Mouse (Mus musculus) neural tube, embryonic 13.5 days (tissue): Measurements from ENCODE around the gene Tsc22d3. TPM values are rescaled to one million over a fixed set of nuclear protein-coding genes. Genes with fewer than 3 reads are reported as not detected.

Experiments
- ATAC-seq: fragments of 200-750 bp; cut with Nextera tagmentation; 2 replicates; pipeline ENCODE4 v1.8.0; 2017; ENCODE audit warnings: low read depth, mild to moderate bottlenecking, moderate TSS enrichment, moderate library complexity
- H3K27ac ChIP-seq: fragments of 300-500 bp; sonication (generic); replicated peaks from 2 replicates; pipeline ENCODE4 v1.5.1; 2015; ENCODE audit warnings: moderate library complexity, mild to moderate bottlenecking, inconsistent platforms
- H3K27me3 ChIP-seq: fragments of 300-500 bp; sonication (generic); 2 replicates; pipeline ENCODE4 v1.6.1; 2015; ENCODE audit warnings: mild to moderate bottlenecking, inconsistent platforms
- H3K36me3 ChIP-seq: fragments of 300-500 bp; sonication (generic); 2 replicates; pipeline ENCODE4 v1.6.1; 2015; ENCODE audit warnings: mild to moderate bottlenecking, inconsistent platforms
- H3K4me1 ChIP-seq: fragments of 300-500 bp; sonication (generic); replicated peaks from 2 replicates; pipeline ENCODE4 v1.6.1; 2015; ENCODE audit warnings: inconsistent platforms
- H3K4me2 ChIP-seq: fragments of 300-500 bp; sonication (generic); 2 replicates; pipeline ENCODE4 v1.6.1; 2015; ENCODE audit warnings: inconsistent platforms, mild to moderate bottlenecking, moderate library complexity
- H3K4me3 ChIP-seq: fragments of 300-500 bp; sonication (generic); 2 replicates; pipeline ENCODE4 v1.5.1; 2015; ENCODE audit warnings: mild to moderate bottlenecking, inconsistent platforms
- H3K9ac ChIP-seq: fragments of 300-500 bp; sonication (generic); 2 replicates; pipeline ENCODE4 v1.6.1; 2015; ENCODE audit warnings: moderate library complexity, mild to moderate bottlenecking, inconsistent platforms
- H3K9me3 ChIP-seq: fragments of 300-500 bp; sonication (generic); 2 replicates; pipeline ENCODE4 v1.6.1; 2016; ENCODE audit warnings: inconsistent platforms
- WGBS: fragments of 180-500 bp; shearing (Covaris S2); methylation state at CpG from one replicate; pipeline ENCODE4 v1.1.7; 2015; 5-methylcytosine and 5-hydroxymethylcytosine counted together
- polyA plus RNA-seq: library from polyadenylated mRNA; unstranded; fragments of >200 nt; fragmentation: Nextera tagmentation; extraction: Ambion mirVana; gene quantifications from 2 replicates; pipeline ENCODE4 v1.2.1, GENCODE M21; 2015

Gene Tsc22d3
- polyA plus RNA-seq, 1 experiment from 2014 or later: 135 TPM

GRCm38 (mm10) chrX:140538649-140539048 lies 61.8 kb downstream of the Tsc22d3 start:
- 83% methylated on average over 2 of the region's 2 CpGs for WGBS
- ATAC-seq: no peak

GRCm38 (mm10) chrX:140537662-140538061 lies 62.8 kb downstream of the Tsc22d3 start:
- Histone ChIP-seq H3K4me2 (no peak overlapping the region), H3K9ac (no peak overlapping the region), H3K36me3 (no peaks in the 10 kb centered on the region), H3K4me3 (no peak overlapping the region), H3K27me3 (peaks cover 66% of the 10 kb centered on the region), H3K27ac (no peak overlapping the region), H3K9me3 (no peaks in the 10 kb centered on the region), H3K4me1 (peaks cover 13% of the 10 kb centered on the region)
- WGBS: 48% methylated on average over 6 of the region's 6 CpGs
- ATAC-seq: no peak

More at GRCm38 (mm10) chrX:140538649-140539048, 61.8 kb downstream of the Tsc22d3 start:
- Histone ChIP-seq H3K9me3 (no peaks in the 10 kb centered on the region), H3K4me3 (no peak overlapping the region), H3K4me2 (no peak overlapping the region), H3K9ac (no peak overlapping the region), H3K4me1 (peaks cover 13% of the 10 kb centered on the region), H3K27ac (no peak overlapping the region), H3K36me3 (no peaks in the 10 kb centered on the region), H3K27me3 (peaks cover 72% of the 10 kb centered on the region)

- 69% methylated on average over 1 of the region's 1 CpGs for WGBS
- no peak overlapping the region for H3K27ac ChIP-seq
- peaks cover 63% of the 10 kb centered on the region for H3K27me3 ChIP-seq
- H3K4me2 ChIP-seq: no peak overlapping the region
- no peaks in the 10 kb centered on the region for H3K9me3 ChIP-seq
- no peak overlapping the region for H3K4me3 ChIP-seq
- H3K4me1 ChIP-seq: no peaks in the 10 kb centered on the region
- H3K36me3 ChIP-seq: no peaks in the 10 kb centered on the region
- ATAC-seq: no peak
- H3K9ac ChIP-seq: no peak overlapping the region
Observed at GRCm38 (mm10) chrX:140535487-140535886, 65.0 kb downstream of the Tsc22d3 start.

- peaks cover 59% of the 10 kb centered on the region for H3K27me3 ChIP-seq
Observed at GRCm38 (mm10) chrX:140534306-140534705, 66.2 kb downstream of the Tsc22d3 start.

GRCm38 (mm10) chrX:140532325-140532724 lies 68.1 kb downstream of the Tsc22d3 start:
- Histone ChIP-seq H3K9me3 (no peaks in the 10 kb centered on the region), H3K27ac (no peak overlapping the region), H3K4me2 (no peak overlapping the region), H3K27me3 (peaks cover 56% of the 10 kb centered on the region), H3K4me3 (no peak overlapping the region), H3K36me3 (no peaks in the 10 kb centered on the region), H3K9ac (no peak overlapping the region), H3K4me1 (no peaks in the 10 kb centered on the region)
- WGBS: 88% methylated on average over 6 of the region's 6 CpGs
- no peak for ATAC-seq

More at GRCm38 (mm10) chrX:140534306-140534705, 66.2 kb downstream of the Tsc22d3 start:
- Histone ChIP-seq H3K9ac (no peak overlapping the region), H3K4me3 (no peak overlapping the region), H3K36me3 (no peaks in the 10 kb centered on the region), H3K4me1 (no peaks in the 10 kb centered on the region), H3K9me3 (no peaks in the 10 kb centered on the region), H3K27ac (no peak overlapping the region), H3K4me2 (no peak overlapping the region)
- ATAC-seq: no peak
- 81% methylated on average over 3 of the region's 3 CpGs for WGBS

- H3K36me3 ChIP-seq: no peaks in the 10 kb centered on the region
- H3K4me2 ChIP-seq: no peak overlapping the region
- no peaks in the 10 kb centered on the region for H3K9me3 ChIP-seq
- no peak overlapping the region for H3K9ac ChIP-seq
- 76% methylated on average over 2 of the region's 2 CpGs for WGBS
- H3K4me1 ChIP-seq: no peaks in the 10 kb centered on the region
- ATAC-seq: no peak
- H3K27me3 ChIP-seq: peaks cover 57% of the 10 kb centered on the region
- H3K4me3 ChIP-seq: no peak overlapping the region
- H3K27ac ChIP-seq: no peak overlapping the region
Observed at GRCm38 (mm10) chrX:140531356-140531755, 69.1 kb downstream of the Tsc22d3 start.

GRCm38 (mm10) chrX:140530632-140531031 lies 69.8 kb downstream of the Tsc22d3 start:
- no peaks in the 10 kb centered on the region for H3K4me1 ChIP-seq
- no peak overlapping the region for H3K4me3 ChIP-seq
- H3K27me3 ChIP-seq: peaks cover 60% of the 10 kb centered on the region
- 87% methylated on average over 5 of the region's 5 CpGs for WGBS
- H3K4me2 ChIP-seq: no peak overlapping the region
- H3K36me3 ChIP-seq: no peaks in the 10 kb centered on the region
- no peak overlapping the region for H3K9ac ChIP-seq
- no peaks in the 10 kb centered on the region for H3K9me3 ChIP-seq
- H3K27ac ChIP-seq: no peak overlapping the region
- ATAC-seq: no peak

- no peak for ATAC-seq
- H3K9me3 ChIP-seq: no peaks in the 10 kb centered on the region
- H3K4me1 ChIP-seq: no peaks in the 10 kb centered on the region
- no peak overlapping the region for H3K27ac ChIP-seq
- no peak overlapping the region for H3K4me3 ChIP-seq
- no peak overlapping the region for H3K9ac ChIP-seq
- H3K4me2 ChIP-seq: no peak overlapping the region
- 79% methylated on average over 5 of the region's 5 CpGs for WGBS
- peaks cover 56% of the 10 kb centered on the region for H3K27me3 ChIP-seq
- H3K36me3 ChIP-seq: no peaks in the 10 kb centered on the region
Observed at GRCm38 (mm10) chrX:140529074-140529561, 71.3 kb downstream of the Tsc22d3 start.

GRCm38 (mm10) chrX:140527231-140527630 lies 73.2 kb downstream of the Tsc22d3 start:
- 69% methylated on average over 6 of the region's 6 CpGs for WGBS
- no peak overlapping the region for H3K4me3 ChIP-seq

GRCm38 (mm10) chrX:140526253-140526618 lies 74.2 kb downstream of the Tsc22d3 start:
- Histone ChIP-seq H3K4me2 (no peak overlapping the region), H3K4me1 (no peaks in the 10 kb centered on the region), H3K36me3 (no peaks in the 10 kb centered on the region), H3K9me3 (no peaks in the 10 kb centered on the region), H3K27me3 (peaks cover 53% of the 10 kb centered on the region), H3K4me3 (no peak overlapping the region), H3K27ac (no peak overlapping the region), H3K9ac (no peak overlapping the region)
- 90% methylated on average over 5 of the region's 5 CpGs for WGBS
- no peak for ATAC-seq

More at GRCm38 (mm10) chrX:140527231-140527630, 73.2 kb downstream of the Tsc22d3 start:
- Histone ChIP-seq H3K4me1 (no peaks in the 10 kb centered on the region), H3K27ac (no peak overlapping the region), H3K9ac (no peak overlapping the region), H3K9me3 (no peaks in the 10 kb centered on the region), H3K36me3 (no peaks in the 10 kb centered on the region), H3K27me3 (peaks cover 57% of the 10 kb centered on the region), H3K4me2 (no peak overlapping the region)
- no peak for ATAC-seq

GRCm38 (mm10) chrX:140525604-140526252 lies 74.7 kb downstream of the Tsc22d3 start:
- Histone ChIP-seq H3K4me2 (no peak overlapping the region), H3K9ac (no peak overlapping the region), H3K27ac (no peak overlapping the region), H3K4me3 (no peak overlapping the region), H3K36me3 (no peaks in the 10 kb centered on the region), H3K27me3 (peaks cover 51% of the 10 kb centered on the region), H3K4me1 (0 out of 2 replicates have a peak, but pooled peaks cover 1% of the 10 kb centered on the region), H3K9me3 (no peaks in the 10 kb centered on the region)
- WGBS: 90% methylated on average over 7 of the region's 7 CpGs
- ATAC-seq: no peak

- no peaks in the 10 kb centered on the region for H3K36me3 ChIP-seq
- H3K9ac ChIP-seq: no peak overlapping the region
- no peaks in the 10 kb centered on the region for H3K9me3 ChIP-seq
- H3K4me3 ChIP-seq: no peak overlapping the region
- 0 out of 2 replicates have a peak, but pooled peaks cover 4% of the 10 kb centered on the region for H3K4me1 ChIP-seq
- WGBS: 90% methylated on average over 5 of the region's 5 CpGs
- ATAC-seq: no peak
- no peak overlapping the region for H3K4me2 ChIP-seq
- H3K27me3 ChIP-seq: peaks cover 58% of the 10 kb centered on the region
- H3K27ac ChIP-seq: no peak overlapping the region
Observed at GRCm38 (mm10) chrX:140524231-140524630, 76.2 kb downstream of the Tsc22d3 start.
